Mouse (Mus musculus) small intestine, adult 2 months (tissue): Measurements from ENCODE around the gene Fam163a.

Source experiments
- CTCF ChIP-seq: fragments of 200-500 bp; IDR thresholded peaks from 2 replicates; pipeline ENCODE4 v1.5.1; 2012; ENCODE audit warnings: low read depth, mild to moderate bottlenecking, control low read depth, inconsistent platforms, low read length, moderate library complexity, mixed read lengths; ENCODE audit not compliant: insufficient replicate concordance, insufficient read length; ENCODE audit errors: extremely low read depth
- POLR2A ChIP-seq: fragments of 200-500 bp; IDR thresholded peaks from 2 replicates; pipeline ENCODE4 v1.6.1; 2012; ENCODE audit warnings: low read depth, mild to moderate bottlenecking, control low read depth, inconsistent platforms, low read length, moderate library complexity

DNA sequence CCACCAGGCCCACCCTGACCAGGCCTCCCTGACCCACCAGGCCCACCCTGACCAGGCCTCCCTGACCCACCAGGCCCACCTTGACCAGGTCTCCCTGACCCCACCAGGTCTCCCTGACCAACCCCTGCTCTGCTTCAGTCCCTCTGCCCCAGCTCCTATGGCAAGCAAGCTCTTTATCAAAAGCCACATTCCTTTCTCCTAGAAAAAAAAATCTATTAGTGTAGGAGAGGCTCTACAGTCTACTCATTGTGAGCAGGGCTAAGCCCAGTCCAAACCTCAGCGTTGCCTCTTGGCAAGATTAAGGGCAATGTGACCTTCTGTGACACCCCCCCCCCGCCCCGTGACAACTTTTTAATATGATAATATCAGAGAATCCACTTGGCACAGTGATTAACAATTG, 120.2 kb downstream of the Fam163a start:
- TF ChIP-seq CTCF: no peak
- TF ChIP-seq POLR2A: no peak
